Mouse (Mus musculus) CH12F3 (cell line): ENCODE measurements around the gene Tcf25.
"Not testable (repeated sequence)": the region's sequence is repeated elsewhere in the genome, so short reads cannot be mapped to it uniquely, and the experiment has no call there.

ENCODE experiments used
- in situ Hi-C: fragments of 300-500 bp; cut with MboI; formaldehyde crosslinking; loops from 2 replicates; pipeline ENCODE4 v1.14.3; 2020; ENCODE audit warnings: low sequenced_read_pairs

Gene Tcf25

GRCm38 (mm10) chr8:123427639-123428275 is 54.2 kb downstream of the Tcf25 start:
- in situ Hi-C loops = no loop called here

GRCm38 (mm10) chr8:123428343-123428893 is 54.9 kb downstream of the Tcf25 start:
- in situ Hi-C loops = no loop called here

- in situ Hi-C loops = no loop called here
Observed at GRCm38 (mm10) chr8:123428939-123429721, 55.6 kb downstream of the Tcf25 start.

GRCm38 (mm10) chr8:123429722-123430013 is 56.1 kb downstream of the Tcf25 start:
- in situ Hi-C loops = not testable (repeated sequence)

GRCm38 (mm10) chr8:123430936-123431335 is 57.4 kb downstream of the Tcf25 start:
- in situ Hi-C loops = not testable (repeated sequence)

GRCm38 (mm10) chr8:123431616-123432365 is 58.2 kb downstream of the Tcf25 start:
- in situ Hi-C loops = no loop called here

GRCm38 (mm10) chr8:123432381-123432780 is 58.8 kb downstream of the Tcf25 start:
- in situ Hi-C loops = no loop called here

GRCm38 (mm10) chr8:123433241-123433974 is 59.9 kb downstream of the Tcf25 start:
- in situ Hi-C loops = not testable (repeated sequence)

GRCm38 (mm10) chr8:123441788-123442187 is 68.2 kb downstream of the Tcf25 start:
- in situ Hi-C loops = no loop called here

GRCm38 (mm10) chr8:123442351-123442750 is 68.8 kb downstream of the Tcf25 start:
- in situ Hi-C loops = no loop called here

- in situ Hi-C loops = no loop called here
Observed at GRCm38 (mm10) chr8:123442871-123443575, 69.5 kb downstream of the Tcf25 start.

- in situ Hi-C loops = no loop called here
Observed at GRCm38 (mm10) chr8:123443576-123443921, 70.0 kb downstream of the Tcf25 start.

- in situ Hi-C loops = no loop called here
Observed at GRCm38 (mm10) chr8:123444131-123444530, 70.6 kb downstream of the Tcf25 start.

- in situ Hi-C loops = no loop called here
Observed at GRCm38 (mm10) chr8:123445981-123446380, 72.4 kb downstream of the Tcf25 start.

GRCm38 (mm10) chr8:123446799-123447198 is 73.2 kb downstream of the Tcf25 start:
- in situ Hi-C loops = no loop called here

- in situ Hi-C loops = no loop called here
Observed at GRCm38 (mm10) chr8:123450783-123451182, 77.2 kb downstream of the Tcf25 start.

GRCm38 (mm10) chr8:123451747-123452146 is 78.2 kb downstream of the Tcf25 start:
- in situ Hi-C loops = not testable (repeated sequence)

GRCm38 (mm10) chr8:123452149-123452548 is 78.6 kb downstream of the Tcf25 start:
- in situ Hi-C loops = no loop called here

- in situ Hi-C loops = no loop called here
Observed at GRCm38 (mm10) chr8:123453291-123453690, 79.7 kb downstream of the Tcf25 start.
